Mouse (Mus musculus): Measurements from ENCODE around the gene Cdh4. TPM values are rescaled to one million over a fixed set of nuclear protein-coding genes. Genes with fewer than 3 reads are reported as not detected.
A peak's percentile ranks its signal among the peaks of the same experiment; 100 is the strongest.

Cdh4 gene
- total RNA-seq, 2 experiments from 2014 or later = 0.79 to 0.89 TPM

GRCm38 (mm10) chr2:179720366-179720765, 278.1 kb downstream of the Cdh4 start:
- intact Hi-C loops (cut with DNase I) = no loop called here
- DNase-seq = no peak

- intact Hi-C loops (cut with DNase I) = no loop called here
- no peak for DNase-seq
Measured at GRCm38 (mm10) chr2:179721534-179722516, 279.6 kb downstream of the Cdh4 start.

GRCm38 (mm10) chr2:179722776-179723386, 280.6 kb downstream of the Cdh4 start:
- intact Hi-C loops (cut with DNase I) = no loop called here
- DNase-seq = no peak

DNA sequence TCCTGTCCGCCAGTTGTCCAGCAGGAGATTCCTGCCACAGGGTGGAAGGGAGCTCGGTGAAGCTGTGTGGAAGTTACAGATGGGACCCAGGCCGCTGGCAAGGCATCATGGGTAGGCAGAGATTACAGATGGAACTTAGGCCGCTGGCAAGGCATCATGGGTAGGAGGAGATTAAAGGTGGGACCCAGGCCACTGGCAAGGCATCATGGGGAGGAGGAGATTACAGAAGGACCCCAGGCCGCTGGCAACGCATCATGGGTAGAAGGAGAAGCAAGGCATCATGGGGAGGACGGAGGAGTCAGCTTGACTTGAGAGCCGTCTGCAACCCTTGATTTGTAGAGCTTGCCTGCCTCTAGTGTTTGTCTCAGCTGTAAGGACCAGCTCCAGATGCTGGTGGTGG, 281.2 kb downstream of the Cdh4 start:
- no peak for DNase-seq
- intact Hi-C loops (cut with DNase I) = no loop called here

GRCm38 (mm10) chr2:179729002-179729401, 286.8 kb downstream of the Cdh4 start:
- DNase-seq = peak in 1 of 2 experiments; percentile 9
- intact Hi-C loops (cut with DNase I) = no loop called here

GRCm38 (mm10) chr2:179729802-179730201, 287.6 kb downstream of the Cdh4 start:
- intact Hi-C loops (cut with DNase I) = no loop called here
- no peak for DNase-seq

GRCm38 (mm10) chr2:179733141-179733831, 291.1 kb downstream of the Cdh4 start:
- intact Hi-C loops (cut with DNase I) = no loop called here
- DNase-seq = no peak

- DNase-seq = no peak
- intact Hi-C loops (cut with DNase I) = no loop called here
Measured at GRCm38 (mm10) chr2:179742419-179742818, 300.2 kb downstream of the Cdh4 start.

GRCm38 (mm10) chr2:179742828-179743227, 300.6 kb downstream of the Cdh4 start:
- DNase-seq = no peak
- intact Hi-C loops (cut with DNase I) = no loop called here

DNA sequence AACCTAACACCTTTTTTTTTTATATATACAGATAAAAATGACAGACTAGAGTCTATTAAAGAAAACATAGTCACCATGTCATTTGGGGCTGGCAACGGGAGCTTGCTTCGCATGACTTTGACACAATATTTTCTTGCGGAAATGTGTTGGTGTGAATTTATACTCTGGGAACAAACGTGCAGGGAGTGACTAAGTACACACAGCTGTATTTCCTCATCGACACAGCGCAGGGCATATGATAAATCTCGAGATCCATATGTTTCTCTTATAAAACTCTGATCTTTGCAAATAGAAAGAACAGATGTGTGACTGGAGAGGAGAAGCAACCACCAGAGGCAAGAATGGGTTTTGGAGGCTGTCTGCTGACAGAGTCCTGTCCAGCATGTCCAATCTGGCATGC, 304.3 kb downstream of the Cdh4 start:
- no peak for DNase-seq
- intact Hi-C loops (cut with DNase I) = no loop called here

- DNase-seq = no peak
Measured at GRCm38 (mm10) chr2:179749399-179749798, 307.2 kb downstream of the Cdh4 start.

GRCm38 (mm10) chr2:179753811-179754210, 311.6 kb downstream of the Cdh4 start:
- intact Hi-C loops (cut with DNase I) = no loop called here
- no peak for DNase-seq

More at GRCm38 (mm10) chr2:179749399-179749798, 307.2 kb downstream of the Cdh4 start:
- intact Hi-C loops (cut with DNase I) = no loop called here

DNA sequence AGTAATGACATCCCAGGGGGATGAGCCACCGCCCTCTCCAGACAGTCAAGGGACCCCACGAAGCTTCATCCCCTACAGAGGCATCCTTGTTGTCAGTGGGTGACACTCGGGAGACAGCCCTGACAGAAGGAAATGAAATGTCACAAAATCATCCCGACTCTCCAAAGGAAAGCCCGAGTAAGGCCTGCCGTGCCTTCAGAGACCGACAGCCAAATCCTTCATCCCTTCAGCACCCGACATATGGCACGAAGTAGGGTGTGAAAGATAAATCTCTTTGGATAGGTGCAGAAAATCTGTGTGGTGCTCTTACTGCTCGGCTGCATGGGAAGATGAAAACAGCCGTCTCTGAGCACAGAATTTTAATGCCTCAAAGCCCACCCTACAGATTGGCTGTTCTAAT, 312.5 kb downstream of the Cdh4 start:
- intact Hi-C loops (cut with DNase I) = no loop called here
- no peak for DNase-seq

DNA sequence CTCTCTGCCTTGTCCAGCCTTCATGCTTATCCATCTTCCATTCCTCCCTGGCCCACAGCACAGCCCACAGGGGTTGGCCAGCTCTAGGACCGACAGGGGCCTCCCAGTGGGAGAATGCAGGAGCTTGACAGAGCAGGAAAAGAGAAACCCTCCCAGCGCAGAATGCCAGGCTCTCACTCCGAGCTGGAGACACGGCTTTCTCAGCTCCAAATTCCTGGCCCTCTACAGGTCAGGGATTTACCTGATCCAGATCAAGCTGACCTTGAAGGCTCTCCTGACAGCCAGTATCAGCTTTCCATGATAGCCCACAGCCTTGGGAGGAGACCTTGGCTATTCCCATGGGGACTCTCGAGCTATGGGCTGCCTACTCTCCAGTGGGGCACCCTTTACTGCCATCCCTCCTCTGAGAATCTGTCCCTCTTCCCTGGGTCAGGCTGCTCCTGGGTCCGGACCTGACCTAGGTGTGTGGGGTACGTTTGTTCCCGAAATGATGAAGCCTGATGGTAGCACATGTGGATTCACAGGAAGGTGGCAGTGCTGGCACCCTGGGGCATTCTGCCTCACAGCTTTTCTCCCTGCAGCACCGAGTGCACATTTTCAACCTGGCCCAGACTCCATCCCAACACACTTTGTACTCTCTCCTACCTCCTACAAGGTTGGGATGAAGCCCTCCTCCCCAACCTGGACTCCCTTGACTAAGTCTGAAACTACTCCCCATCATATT, 319.6 kb downstream of the Cdh4 start:
- intact Hi-C loops (cut with DNase I) = no loop called here
- DNase-seq = no peak

DNA sequence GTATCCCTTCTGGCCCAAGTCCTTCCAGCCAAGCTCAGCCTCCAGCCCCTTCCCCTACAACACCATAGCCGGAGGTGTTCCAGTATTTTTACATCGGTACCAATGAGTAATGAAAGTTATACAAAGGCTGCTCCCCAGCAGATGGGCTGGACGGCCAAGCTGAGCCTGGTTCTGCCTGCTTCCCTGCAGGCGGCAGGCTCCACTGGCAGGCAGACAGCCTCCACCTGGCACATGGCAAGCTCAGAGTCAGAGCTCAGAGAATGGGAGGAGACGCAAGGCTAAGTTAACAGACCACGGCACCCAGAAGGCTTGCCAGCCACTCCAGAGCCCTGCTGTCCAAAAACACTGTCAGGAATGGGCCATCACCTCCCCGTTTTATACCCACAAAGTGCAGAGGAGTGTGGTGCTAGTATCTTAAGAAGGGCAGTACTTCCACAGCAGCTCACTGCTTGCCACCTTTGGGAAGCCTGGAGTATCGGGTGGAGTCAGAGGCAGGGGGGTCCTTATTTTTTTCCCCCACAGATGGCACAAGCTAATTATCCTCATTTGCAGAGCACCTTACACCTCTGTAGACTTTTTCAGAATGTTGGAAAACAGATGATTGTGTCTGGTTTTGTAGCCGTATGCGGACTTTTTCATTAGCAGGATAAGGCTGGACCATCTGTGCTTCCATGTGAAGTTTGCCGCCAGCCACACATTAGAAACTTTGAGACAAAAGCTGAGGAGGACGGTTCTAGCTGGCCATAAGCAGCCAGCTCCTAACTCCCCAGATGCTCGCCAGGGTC, 320.5 kb downstream of the Cdh4 start:
- intact Hi-C loops (cut with DNase I) = no loop called here
- DNase-seq = no peak

GRCm38 (mm10) chr2:179764460-179764859, 322.2 kb downstream of the Cdh4 start:
- DNase-seq = no peak
- intact Hi-C loops (cut with DNase I) = no loop called here

- intact Hi-C loops (cut with DNase I) = no loop called here
- DNase-seq = no peak
Measured at GRCm38 (mm10) chr2:179766664-179767526, 324.7 kb downstream of the Cdh4 start.

DNA sequence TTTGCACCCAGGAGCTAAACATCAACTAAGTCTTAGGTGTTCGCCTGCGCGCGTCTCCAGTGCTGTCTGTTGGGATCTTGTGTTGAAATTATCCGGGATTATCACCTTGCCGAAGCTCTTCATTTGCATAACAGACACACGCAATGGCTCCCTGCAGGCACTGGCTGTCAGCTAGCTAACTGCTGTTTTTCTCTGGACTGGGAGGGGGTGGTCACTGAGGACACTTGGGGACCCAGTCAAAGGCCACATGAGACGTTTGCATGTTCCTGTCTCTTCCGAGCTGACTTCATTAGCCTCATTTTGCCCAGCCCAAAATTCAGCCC, 325.3 kb downstream of the Cdh4 start:
- no peak for DNase-seq
- intact Hi-C loops (cut with DNase I) = no loop called here

DNA sequence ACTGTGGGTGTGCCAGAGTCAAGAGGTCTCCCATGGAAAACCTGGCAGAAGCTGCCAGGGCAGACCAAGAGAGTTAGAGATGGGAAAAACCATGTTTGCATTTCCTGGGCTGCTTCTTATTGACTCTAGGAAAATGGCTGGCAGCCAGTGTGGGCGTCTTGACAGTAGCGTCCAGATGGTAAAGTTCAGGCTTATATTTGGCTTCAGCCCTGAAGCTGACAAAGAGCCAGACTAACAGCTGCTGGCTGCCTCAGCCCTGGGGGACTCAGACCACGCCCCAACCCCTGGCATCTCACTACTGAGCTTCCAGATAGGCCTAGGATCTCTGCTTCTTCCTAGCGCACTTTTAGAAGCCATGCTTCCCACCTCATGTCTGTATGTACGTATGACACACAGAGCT, 326.9 kb downstream of the Cdh4 start:
- intact Hi-C loops (cut with DNase I) = no loop called here
- DNase-seq = peak in 1 of 2 experiments; percentile 16

Measured in heart, postnatal 36 days (tissue).